Mouse (Mus musculus): ENCODE data around the gene Etl4. TPM values are rescaled to one million over a fixed set of nuclear protein-coding genes. Genes with fewer than 3 reads are reported as not detected.

Gene Etl4
- 10 to 100 TPM; 83.0 to 91.4 (median 88.6) TPM for total RNA-seq (2022)

DNA sequence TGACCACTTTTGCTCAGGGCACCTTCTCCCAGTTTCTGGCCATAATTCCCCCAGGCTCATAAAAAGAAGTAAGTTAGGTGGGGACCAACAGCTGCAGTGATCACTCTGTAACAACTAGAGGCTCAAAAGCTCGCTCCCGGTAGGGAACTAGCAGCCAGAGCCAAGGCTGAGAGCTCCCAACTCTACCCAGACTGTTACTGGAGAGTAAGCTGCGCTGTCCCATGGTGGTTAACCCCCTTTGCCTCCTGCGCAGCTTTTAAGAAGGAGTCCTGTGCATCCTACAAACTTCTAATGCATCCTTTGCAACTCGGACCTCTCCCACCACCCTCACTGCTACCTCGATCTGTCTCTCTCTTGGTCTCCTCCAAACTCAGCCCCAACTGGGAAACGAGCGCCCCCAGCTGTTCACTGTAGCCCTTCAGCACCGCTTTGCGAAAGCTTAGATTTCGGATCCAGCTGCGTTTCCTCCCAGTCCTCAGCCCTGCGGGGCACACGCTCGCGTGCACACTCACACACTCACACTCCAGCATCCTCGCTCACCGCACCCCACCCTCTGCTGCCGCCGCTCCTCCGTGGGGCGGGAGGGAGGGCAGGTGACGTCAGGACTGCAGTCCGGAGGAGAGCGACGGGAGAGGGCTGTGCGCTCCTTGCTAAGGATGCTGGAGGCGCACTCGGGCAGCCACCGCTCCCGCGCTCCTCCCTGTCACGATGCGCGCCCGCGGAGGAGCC lies at the start of gene Etl4:
TSS of gene Etl4 (plus strand) at position 610 of the 729 bp plus-strand sequence.
- DNase-seq (ENCODE audit: low spot score in 2 of 2), result peak; percentile 50 to 67

DNA sequence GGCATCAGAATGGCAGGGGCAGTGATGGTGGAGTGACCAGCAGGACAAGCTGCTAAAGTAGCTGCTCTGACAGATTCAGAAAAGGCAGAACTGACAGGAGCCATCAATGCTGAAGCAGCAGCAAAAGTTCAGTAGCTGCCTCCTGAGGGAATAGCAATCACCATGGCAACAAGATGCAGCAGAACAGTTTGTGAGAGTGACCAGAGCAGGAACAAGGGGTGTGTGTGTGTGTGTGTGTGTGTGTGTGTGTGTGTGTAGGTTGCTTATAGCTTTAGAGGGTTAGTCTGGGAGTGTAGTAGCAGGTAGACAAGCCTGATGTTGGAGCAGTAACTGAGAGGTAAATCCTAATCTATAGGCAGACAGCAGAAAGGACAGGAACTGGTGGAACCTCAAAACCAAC lies 40.4 kb upstream of the Etl4 start:
- no peak for DNase-seq (ENCODE audit: low spot score in 2 of 2)

DNA sequence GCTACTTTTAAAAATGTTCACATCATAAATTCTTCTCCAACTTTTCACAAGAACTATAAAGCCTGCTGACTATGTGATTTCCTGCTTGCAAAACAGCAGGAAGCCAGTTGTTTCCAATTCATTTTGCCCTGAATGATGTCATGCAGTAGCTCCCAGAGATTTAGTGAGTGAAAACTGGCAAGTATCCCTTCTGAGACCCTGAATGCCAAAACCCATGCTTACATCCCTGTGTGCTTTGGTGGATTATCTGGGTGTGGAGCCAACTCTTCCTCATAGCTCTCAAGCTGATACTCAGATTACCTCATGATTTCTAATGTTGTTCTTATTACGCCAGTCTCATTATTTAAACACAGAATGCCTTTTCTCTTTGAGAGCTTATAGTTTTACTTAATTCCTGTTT lies 37.7 kb upstream of the Etl4 start:
- no peak for DNase-seq (ENCODE audit: low spot score in 2 of 2)

DNA sequence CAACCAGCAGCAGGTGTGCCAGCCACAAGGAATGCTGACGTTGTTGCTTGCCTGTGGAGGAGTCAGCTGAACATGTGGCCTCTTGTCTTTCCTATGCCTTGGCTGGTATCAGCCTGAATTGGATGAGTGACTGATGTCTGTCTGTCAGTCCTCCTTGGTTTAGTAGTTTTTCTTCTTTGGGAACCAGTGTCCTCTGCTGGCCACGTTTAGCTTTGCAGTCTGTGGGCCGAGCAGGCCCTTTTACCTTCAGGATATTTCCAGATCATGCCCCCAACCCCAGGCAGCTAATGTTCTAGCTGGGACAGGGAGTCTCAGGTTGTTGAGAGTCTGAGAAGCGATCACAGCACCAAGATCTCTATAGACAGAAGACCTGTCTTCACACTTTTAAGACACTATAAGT lies 18.7 kb upstream of the Etl4 start:
- no peak for DNase-seq (ENCODE audit: low spot score in 2 of 2)

DNA sequence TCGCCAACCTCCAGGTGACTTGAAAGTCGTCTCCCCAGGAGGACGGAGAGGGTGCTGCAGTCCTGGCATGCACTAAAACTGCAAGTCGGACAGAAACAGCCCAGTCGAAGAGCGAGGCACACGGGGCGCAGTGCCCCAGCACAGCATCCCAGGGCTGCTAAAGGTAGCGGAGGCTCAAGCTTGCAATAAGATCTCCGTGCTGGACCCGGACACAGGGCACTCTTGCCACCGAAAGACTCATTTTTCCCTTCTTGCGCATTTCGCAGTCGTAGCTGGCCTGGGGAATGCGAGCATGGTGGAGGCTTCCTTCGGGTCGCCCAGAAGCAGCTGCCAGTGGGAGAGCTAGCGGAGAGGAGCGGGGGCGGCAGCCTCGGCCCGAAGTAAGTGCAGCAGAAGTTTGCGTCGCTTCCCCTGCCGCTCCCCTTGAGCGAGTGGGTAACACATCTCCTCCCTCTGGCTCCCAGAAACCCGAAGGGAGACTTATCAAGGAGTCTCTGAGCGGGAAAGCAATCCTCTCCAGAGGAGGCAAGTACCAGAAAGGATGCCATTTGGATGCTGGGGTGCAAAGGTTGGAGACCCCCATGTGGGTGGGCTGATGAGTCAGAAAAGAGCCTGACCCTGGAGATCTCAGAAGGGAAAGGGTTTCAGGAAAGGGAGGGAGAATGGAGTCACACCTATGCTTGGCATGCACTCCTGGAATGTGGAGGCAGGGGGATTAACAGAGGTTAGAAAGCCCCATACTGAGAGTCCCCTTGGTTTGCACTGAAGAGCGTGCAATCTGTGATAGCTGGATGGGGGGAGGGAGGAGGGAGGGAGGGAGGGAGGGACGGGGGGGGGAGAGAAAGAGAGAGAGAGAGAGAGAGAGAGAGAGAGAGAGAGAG lies 560 bp downstream of the Etl4 start:
- DNase-seq (ENCODE audit: low spot score in 2 of 2), result peak; percentile 13 to 40

DNA sequence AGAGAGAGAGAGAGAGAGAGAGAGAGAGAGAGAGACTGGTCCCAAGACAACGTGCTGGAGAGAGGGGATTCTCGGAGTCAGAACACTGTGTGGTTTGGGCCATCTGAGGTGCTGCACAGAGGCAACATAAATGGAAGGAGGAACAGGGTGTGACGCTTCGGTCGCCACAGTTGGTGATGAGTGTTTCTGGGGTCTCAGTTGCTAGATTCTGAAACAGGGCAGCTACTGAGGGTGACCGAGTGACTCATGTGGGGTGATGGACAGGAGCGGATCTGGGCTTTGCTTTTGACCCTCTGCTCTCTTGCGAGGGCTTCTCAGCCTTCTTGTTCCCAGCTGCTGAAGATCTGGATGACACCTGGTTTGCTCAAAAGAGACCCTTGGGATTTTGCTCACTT lies 1.2 kb downstream of the Etl4 start:
- no peak for DNase-seq (ENCODE audit: low spot score in 2 of 2)

DNA sequence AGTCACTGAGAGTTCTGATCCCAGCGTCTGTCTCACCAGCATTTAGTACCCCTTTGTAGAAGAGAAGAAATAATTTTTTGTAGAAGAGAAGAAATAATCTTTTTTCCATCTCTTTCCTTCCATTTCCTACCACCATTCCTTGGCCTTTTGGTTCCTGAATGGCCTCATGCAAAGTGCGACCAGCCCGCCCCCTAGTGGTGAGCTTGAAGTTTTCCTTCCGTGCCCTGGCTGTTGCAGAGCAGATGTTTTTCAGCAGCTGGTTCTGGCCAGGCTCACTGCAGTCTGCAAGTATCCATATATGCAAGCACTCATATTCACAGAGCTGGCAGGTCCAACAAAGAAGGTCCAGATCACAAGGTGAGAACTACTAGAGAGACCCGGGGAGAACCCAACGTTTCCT lies 9.6 kb downstream of the Etl4 start:
- DNase-seq (ENCODE audit: low spot score in 2 of 2), result no peak

DNA sequence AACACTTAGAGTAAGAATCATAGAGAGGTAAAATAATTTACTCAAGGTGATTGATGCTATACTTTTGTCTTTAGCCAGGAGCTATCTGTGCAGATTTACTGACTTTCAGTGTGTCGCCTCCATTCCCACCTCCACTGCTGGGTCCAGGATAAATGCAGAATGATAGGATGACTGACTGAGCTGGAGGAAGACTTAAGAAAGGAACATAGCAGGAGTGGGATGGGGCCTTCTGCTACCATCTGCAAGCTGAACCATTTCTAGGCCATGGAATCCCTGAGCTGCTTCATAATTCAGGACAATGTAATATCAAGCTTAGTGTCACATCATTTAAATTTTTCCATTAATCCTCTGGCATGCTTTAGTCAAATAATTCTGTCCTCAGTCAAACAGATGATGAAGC lies 20.4 kb downstream of the Etl4 start:
- no peak for DNase-seq (ENCODE audit: low spot score in 2 of 2)

DNA sequence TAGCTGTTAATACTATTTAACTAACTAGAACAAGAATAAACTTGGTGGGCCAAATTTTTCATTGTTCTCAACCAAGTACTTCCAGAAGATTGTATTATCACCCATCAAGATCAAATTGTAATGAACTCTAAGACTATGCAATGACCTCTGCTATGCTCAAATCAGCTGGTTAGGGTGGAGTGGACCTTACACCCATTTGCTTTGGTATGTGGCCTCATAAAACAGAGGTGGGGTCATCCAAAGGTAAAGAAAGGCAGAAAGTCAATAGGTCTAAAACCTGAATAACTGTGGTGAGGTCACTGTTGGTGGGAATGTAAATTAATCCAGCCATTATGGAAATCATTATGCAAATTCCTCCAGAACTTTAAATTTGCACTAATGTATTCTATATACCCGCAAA lies 24.3 kb downstream of the Etl4 start:
- no peak for DNase-seq (ENCODE audit: low spot score in 2 of 2)

- no peak for DNase-seq (ENCODE audit: low spot score in 2 of 2)
Observed at GRCm38 (mm10) chr2:19945205-19945604, 35.6 kb downstream of the Etl4 start.

DNA sequence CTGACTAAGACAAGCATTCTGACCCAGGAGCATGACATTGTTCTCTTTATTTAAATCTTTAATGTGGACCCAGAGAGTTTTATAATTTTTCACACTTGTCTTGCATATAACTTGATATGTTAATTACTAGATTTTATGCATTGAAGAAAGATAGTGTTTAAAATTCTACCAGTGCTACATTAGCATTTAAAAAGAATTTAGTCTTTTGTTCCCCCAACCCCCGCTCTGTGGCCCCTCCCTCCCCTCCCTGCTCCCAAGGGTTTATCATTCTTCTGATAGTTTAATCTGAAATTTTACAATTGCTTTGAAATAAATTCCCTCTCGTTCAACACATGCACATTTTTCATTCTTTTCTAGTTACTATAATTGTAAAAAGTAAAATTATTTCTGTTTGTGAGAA lies 43.4 kb downstream of the Etl4 start:
- no peak for DNase-seq (ENCODE audit: low spot score in 2 of 2)

DNA sequence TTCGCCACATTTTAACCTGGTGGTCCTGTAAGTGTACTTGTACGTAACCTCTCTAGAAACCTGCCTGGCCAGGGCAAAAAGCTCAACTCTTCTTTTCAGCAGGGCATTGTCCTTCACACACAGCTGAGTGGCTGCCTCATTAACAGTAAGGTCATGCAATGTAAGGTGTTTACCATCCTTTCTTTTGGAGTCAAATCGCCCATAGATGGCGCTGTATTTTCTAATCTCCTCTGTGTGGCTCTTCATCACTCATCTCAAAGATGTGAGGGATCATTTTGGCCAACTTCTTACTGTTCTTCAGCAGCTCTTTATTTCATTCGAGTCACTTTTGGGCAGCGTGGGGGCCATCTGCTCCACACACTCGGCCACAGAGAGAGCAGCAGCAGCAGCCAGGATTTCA lies 56.9 kb downstream of the Etl4 start:
- no peak for DNase-seq (ENCODE audit: low spot score in 2 of 2)

- peak; percentile 28 to 49 for DNase-seq (ENCODE audit: low spot score in 2 of 2)
Observed at GRCm38 (mm10) chr2:20037671-20038070, 128.1 kb downstream of the Etl4 start.

DNA sequence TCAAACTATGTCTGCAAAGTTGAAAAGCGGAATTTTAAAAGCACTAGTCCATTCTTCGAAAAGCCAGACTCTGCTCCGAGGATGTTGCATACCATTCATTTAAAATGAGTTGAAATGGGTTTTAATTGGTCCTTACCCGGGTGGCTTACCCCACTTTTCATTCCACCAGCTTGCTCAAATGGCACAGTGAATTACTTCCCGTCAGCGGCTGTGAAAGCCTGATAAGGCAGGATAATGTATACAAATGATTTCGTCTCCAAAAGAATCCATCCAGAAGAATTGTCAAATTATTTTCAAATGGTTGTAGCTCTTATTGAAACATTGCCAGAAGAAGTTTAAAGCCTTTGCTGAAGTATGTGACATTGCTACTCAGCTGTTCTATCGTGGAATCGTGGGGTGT lies 162.8 kb downstream of the Etl4 start:
- no peak for DNase-seq (ENCODE audit: low spot score in 2 of 2)

- DNase-seq (ENCODE audit: low spot score in 2 of 2), result no peak
Observed at GRCm38 (mm10) chr2:20076118-20076796, 166.7 kb downstream of the Etl4 start.

- DNase-seq (ENCODE audit: low spot score in 2 of 2), result no peak
Observed at GRCm38 (mm10) chr2:20084781-20085180, 175.2 kb downstream of the Etl4 start.

GRCm38 (mm10) chr2:20105456-20105855 lies 195.9 kb downstream of the Etl4 start:
- no peak for DNase-seq (ENCODE audit: low spot score in 2 of 2)

- DNase-seq (ENCODE audit: low spot score in 2 of 2), result peak in 1 of 2 experiments; percentile 20
Observed at GRCm38 (mm10) chr2:20111703-20112102, 202.1 kb downstream of the Etl4 start.

DNA sequence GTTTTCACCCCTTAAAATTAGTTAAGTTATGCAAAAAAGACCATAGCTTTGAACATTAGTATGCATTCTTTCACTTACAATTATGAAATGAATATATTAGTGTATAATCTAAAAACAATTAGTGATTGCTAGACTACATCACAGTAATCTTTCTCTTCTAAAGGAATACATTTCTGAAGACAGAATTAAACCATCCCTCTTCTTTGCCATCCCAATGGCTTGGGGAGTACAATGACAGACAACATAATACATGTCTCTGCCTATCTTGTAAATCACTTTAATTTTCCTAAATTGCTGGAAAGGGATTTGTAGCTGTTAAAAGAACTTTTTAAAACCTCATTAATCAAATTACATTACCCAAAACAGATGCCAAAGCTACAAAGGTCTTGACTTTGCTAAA lies 216.3 kb downstream of the Etl4 start:
- DNase-seq (ENCODE audit: low spot score in 2 of 2), result no peak

DNA sequence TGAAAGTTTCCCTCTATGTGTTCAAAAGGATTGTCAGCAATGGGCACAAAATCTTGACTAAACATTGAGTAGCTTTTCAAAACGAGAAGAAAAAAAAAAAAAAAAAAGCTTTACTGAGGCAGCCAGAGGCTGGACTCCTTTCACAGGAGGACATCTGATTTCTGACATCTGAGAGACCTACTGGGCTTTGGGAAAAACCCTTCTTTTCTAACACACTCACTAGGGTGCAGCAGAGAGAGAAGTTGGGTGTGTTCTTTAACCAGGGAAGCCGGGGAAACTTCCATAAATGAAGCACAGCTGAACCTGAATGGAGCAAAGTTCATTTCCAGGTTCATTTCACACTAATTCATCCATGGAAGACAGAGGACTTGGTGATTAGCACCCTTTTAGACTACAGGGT lies 222.2 kb downstream of the Etl4 start:
- no peak for DNase-seq (ENCODE audit: low spot score in 2 of 2)

- DNase-seq (ENCODE audit: low spot score in 2 of 2), result no peak
Observed at GRCm38 (mm10) chr2:20138426-20138825, 228.8 kb downstream of the Etl4 start.

- no peak for DNase-seq (ENCODE audit: low spot score in 2 of 2)
Observed at GRCm38 (mm10) chr2:20145368-20145767, 235.8 kb downstream of the Etl4 start.

Measured in layer of hippocampus, adult 8-10 months (tissue).